Mouse (Mus musculus) MEL (cell line): ENCODE measurements around the gene Trmt5. TPM values are rescaled to one million over a fixed set of nuclear protein-coding genes. Genes with fewer than 3 reads are reported as not detected.

Experiments
- DNase-seq: peaks from one replicate; pipeline ENCODE4 v3.0.0; 2011; ENCODE audit warnings: low read depth, low spot score
- H3K27ac ChIP-seq: 2 replicates; pipeline ENCODE4 v1.5.1; 2012; ENCODE audit warnings: low read depth, mild to moderate bottlenecking, control low read depth, low read length, moderate library complexity; ENCODE audit not compliant: control insufficient read depth
- H3K27me3 ChIP-seq, 2 experiments: fragments of 150-350 bp in 1 of 2; sonication (generic) in 1 of 2; 2 replicates each; pipeline ENCODE4 v1.6.1; 2012; ENCODE audit warnings: low read length in 2 of 2, mild to moderate bottlenecking in 2 of 2, improper control_type of control experiment in 1 of 2, moderate library complexity in 1 of 2; ENCODE audit not compliant: insufficient read depth in 2 of 2, control insufficient read depth in 1 of 2
- H3K36me3 ChIP-seq, 2 experiments: 2 replicates each; pipeline ENCODE4 v1.6.1; 2012 to 2014; ENCODE audit warnings: low read length in 2 of 2, improper control_type of control experiment in 1 of 2, inconsistent platforms in 1 of 2, mild to moderate bottlenecking in 1 of 2; ENCODE audit not compliant: insufficient read depth in 2 of 2, control insufficient read depth in 1 of 2
- H3K4me1 ChIP-seq, 2 experiments: fragments of 150-350 bp in 1 of 2; sonication (generic) in 1 of 2; 2 replicates each; pipeline ENCODE4 v1.6.1; 2012; ENCODE audit warnings: low read length in 2 of 2, improper control_type of control experiment in 1 of 2, mild to moderate bottlenecking in 1 of 2; ENCODE audit not compliant: insufficient read depth in 2 of 2, control insufficient read depth in 1 of 2
- H3K4me3 ChIP-seq, 2 experiments: fragments of 150-350 bp in 1 of 2; sonication (generic) in 1 of 2; 2 replicates each; pipeline ENCODE4 v1.5.1; 2012; ENCODE audit warnings: low read depth in 2 of 2, low read length in 2 of 2, mild to moderate bottlenecking in 2 of 2, moderate library complexity in 2 of 2, control low read depth in 1 of 2, improper control_type of control experiment in 1 of 2; ENCODE audit not compliant: control insufficient read depth in 1 of 2, insufficient read depth in 1 of 2
- H3K79me2 ChIP-seq: 2 replicates; pipeline ENCODE4 v1.6.1; 2012; ENCODE audit warnings: mild to moderate bottlenecking, low read length, moderate library complexity; ENCODE audit not compliant: control insufficient read depth, poor library complexity, insufficient read depth
- H3K9ac ChIP-seq: 2 replicates; pipeline ENCODE4 v1.6.1; 2012; ENCODE audit warnings: low read depth, mild to moderate bottlenecking, control low read depth, low read length, moderate library complexity; ENCODE audit not compliant: control insufficient read depth, poor library complexity, severe bottlenecking
- H3K9me3 ChIP-seq: fragments of 150-350 bp; sonication (generic); replicated peaks from 2 replicates; pipeline ENCODE4 v1.6.1; 2012; ENCODE audit warnings: mild to moderate bottlenecking, low read length, improper control_type of control experiment, moderate library complexity; ENCODE audit not compliant: insufficient read depth
- BHLHE40 ChIP-seq: IDR thresholded peaks from 2 replicates; pipeline ENCODE4 v1.6.1; 2012; ENCODE audit warnings: low read depth, mild to moderate bottlenecking, inconsistent platforms, low read length, improper control_type of control experiment, borderline replicate concordance
- CHD1 ChIP-seq: IDR thresholded peaks from 2 replicates; pipeline ENCODE4 v1.6.1; 2012; ENCODE audit warnings: low read depth, mild to moderate bottlenecking, inconsistent platforms, low read length, improper control_type of control experiment
- CHD2 ChIP-seq: IDR thresholded peaks from 2 replicates; pipeline ENCODE4 v1.6.1; 2011; ENCODE audit warnings: low read length, improper control_type of control experiment
- CTCF ChIP-seq, 3 experiments: IDR thresholded peaks in 2 of 3; conservative IDR thresholded peaks in 1 of 3; 2 replicates each; pipeline ENCODE4 v1.5.1; 2011 to 2012; ENCODE audit warnings: low read length in 3 of 3, low read depth in 2 of 3, mild to moderate bottlenecking in 2 of 3, improper control_type of control experiment in 1 of 3, inconsistent platforms in 1 of 3, mixed read lengths in 1 of 3, moderate library complexity in 1 of 3; ENCODE audit not compliant: control insufficient read depth in 1 of 3, insufficient read depth in 1 of 3, poor library complexity in 1 of 3, severe bottlenecking in 1 of 3
- E2F4 ChIP-seq: IDR thresholded peaks from 2 replicates; pipeline ENCODE4 v1.6.1; 2011; ENCODE audit warnings: low read depth, low read length, improper control_type of control experiment, borderline replicate concordance
- GATA1 ChIP-seq: IDR thresholded peaks from 2 replicates; pipeline ENCODE4 v1.6.1; 2011; ENCODE audit warnings: low read depth, low read length, improper control_type of control experiment
- KAT2A ChIP-seq: conservative IDR thresholded peaks from 2 replicates; pipeline ENCODE4 v1.6.1; 2012; ENCODE audit warnings: low read depth, low read length, improper control_type of control experiment, inconsistent platforms
- MAZ ChIP-seq: IDR thresholded peaks from 2 replicates; pipeline ENCODE4 v1.6.1; 2012; ENCODE audit warnings: low read depth, mild to moderate bottlenecking, inconsistent platforms, low read length, improper control_type of control experiment
- MEF2A ChIP-seq: IDR thresholded peaks from 2 replicates; pipeline ENCODE4 v1.6.1; 2014; ENCODE audit warnings: low read depth, mild to moderate bottlenecking, inconsistent platforms, low read length, improper control_type of control experiment; ENCODE audit not compliant: poor library complexity, insufficient replicate concordance, severe bottlenecking; ENCODE audit errors: extremely low read depth
- MYC ChIP-seq: IDR thresholded peaks from 2 replicates; pipeline ENCODE4 v1.6.1; 2011; ENCODE audit warnings: low read depth, mild to moderate bottlenecking, low read length, improper control_type of control experiment, moderate library complexity
- NRF1 ChIP-seq: IDR thresholded peaks from 2 replicates; pipeline ENCODE4 v1.6.1; 2014; ENCODE audit warnings: low read depth, mild to moderate bottlenecking, inconsistent platforms, low read length, improper control_type of control experiment, moderate library complexity; ENCODE audit not compliant: poor library complexity, insufficient read depth, severe bottlenecking
- POLR2AphosphoS5 ChIP-seq: IDR thresholded peaks from 2 replicates; pipeline ENCODE4 v1.6.1; 2012; ENCODE audit warnings: low read depth, borderline replicate concordance, mild to moderate bottlenecking, inconsistent platforms, low read length, moderate library complexity, mixed read lengths
- RAD21 ChIP-seq: IDR thresholded peaks from 2 replicates; pipeline ENCODE4 v1.6.1; 2011; ENCODE audit warnings: mild to moderate bottlenecking, low read depth, low read length, improper control_type of control experiment
- RCOR1 ChIP-seq: IDR thresholded peaks from 2 replicates; pipeline ENCODE4 v1.6.1; 2012; ENCODE audit warnings: low read depth, mild to moderate bottlenecking, inconsistent platforms, low read length, improper control_type of control experiment
- SIN3A ChIP-seq: IDR thresholded peaks from 2 replicates; pipeline ENCODE4 v1.6.1; 2012; ENCODE audit warnings: low read length, improper control_type of control experiment, inconsistent platforms
- TBP ChIP-seq: IDR thresholded peaks from 2 replicates; pipeline ENCODE4 v1.8.0; 2011; ENCODE audit warnings: low read depth, low read length, improper control_type of control experiment
- polyA plus RNA-seq, 2 experiments: library from polyadenylated mRNA; stranded (reverse) in 1 of 2; unstranded in 1 of 2; fragments of >175 nt in 1 of 2; fragments of >200 nt in 1 of 2; gene quantifications; 2 replicates each; pipeline versions ENCODE4 v1.2.1 to v1.2.4; 2012; ENCODE audit warnings: low replicate concordance in 2 of 2, low read depth in 1 of 2; ENCODE audit not compliant: insufficient read length in 2 of 2, insufficient read depth in 1 of 2, missing spikeins in 1 of 2
- total RNA-seq: library from RNA; depleted of rRNA; stranded (reverse); fragments of 300-350 nt; gene quantifications from 2 replicates; pipeline ENCODE4 v1.2.3, GENCODE M21; 2012

Gene Trmt5
- total and polyA plus RNA-seq, 3 experiments = 24.0 to 28.1 TPM; not detected in 1

- Histone ChIP-seq H3K4me3 (no peak overlapping the region), H3K79me2 (no peaks in the 10 kb centered on the region), H3K4me1 (no peaks in the 10 kb centered on the region), H3K9ac (no peak overlapping the region), H3K36me3 (no peaks in the 10 kb centered on the region), H3K9me3 (no peaks in the 10 kb centered on the region), H3K27ac (no peak overlapping the region), H3K27me3 (no peaks in the 10 kb centered on the region)
- TF ChIP-seq CHD2 (no peak), NRF1 (no peak), CTCF (IDR thresholded peaks at IDR 0.05 in 2 of 3, conservative IDR thresholded peaks at IDR 0.05 in 1 of 3; ENCODE audit: control insufficient read depth in 1 of 3, insufficient read depth in 1 of 3, low read depth in 2 of 3, low read length in 3 of 3, poor library complexity in 1 of 3, severe bottlenecking in 1 of 3) (no peak), GATA1 (no peak), KAT2A (no peak), E2F4 (no peak), MYC (no peak), POLR2AphosphoS5 (no peak), MAZ (no peak)
- DNase-seq = no peak
Observed at GRCm38 (mm10) chr12:73265381-73265978, 21.0 kb downstream of the Trmt5 start.

- H3K4me3 ChIP-seq = no peak overlapping the region
- no peaks in the 10 kb centered on the region; a peak in 1 of 4 replicates for H3K36me3 ChIP-seq
- TF ChIP-seq GATA1 = no peak
- TF ChIP-seq CHD1 = no peak
- TF ChIP-seq RAD21 = no peak
- TF ChIP-seq BHLHE40 = no peak
- TF ChIP-seq MEF2A = no peak
- TF ChIP-seq SIN3A = no peak
- TF ChIP-seq RCOR1 = no peak
- no peak for TF ChIP-seq TBP
- no peak for TF ChIP-seq NRF1
- DNase-seq = no peak
- H3K27me3 ChIP-seq = no peaks in the 10 kb centered on the region
- H3K4me1 ChIP-seq = no peaks in the 10 kb centered on the region
- no peaks in the 10 kb centered on the region for H3K79me2 ChIP-seq
- H3K27ac ChIP-seq = no peak overlapping the region
- no peaks in the 10 kb centered on the region for H3K9me3 ChIP-seq
- H3K9ac ChIP-seq = no peak overlapping the region
Observed at GRCm38 (mm10) chr12:73260339-73260738, 26.2 kb downstream of the Trmt5 start.
